Mouse (Mus musculus) skeletal muscle tissue, postnatal 0 days (tissue): ENCODE data around the gene Chst11. TPM values are rescaled to one million over a fixed set of nuclear protein-coding genes. Genes with fewer than 3 reads are reported as not detected.

Source experiments
- polyA plus RNA-seq: library from polyadenylated mRNA; unstranded; fragments of >200 nt; fragmentation: Nextera tagmentation; extraction: Ambion mirVana; gene quantifications from 2 replicates; pipeline ENCODE4 v1.2.1, GENCODE M21; 2015

The Chst11 gene
- 0.48 and 0.55 TPM in 2 replicates for polyA plus RNA-seq

DNA sequence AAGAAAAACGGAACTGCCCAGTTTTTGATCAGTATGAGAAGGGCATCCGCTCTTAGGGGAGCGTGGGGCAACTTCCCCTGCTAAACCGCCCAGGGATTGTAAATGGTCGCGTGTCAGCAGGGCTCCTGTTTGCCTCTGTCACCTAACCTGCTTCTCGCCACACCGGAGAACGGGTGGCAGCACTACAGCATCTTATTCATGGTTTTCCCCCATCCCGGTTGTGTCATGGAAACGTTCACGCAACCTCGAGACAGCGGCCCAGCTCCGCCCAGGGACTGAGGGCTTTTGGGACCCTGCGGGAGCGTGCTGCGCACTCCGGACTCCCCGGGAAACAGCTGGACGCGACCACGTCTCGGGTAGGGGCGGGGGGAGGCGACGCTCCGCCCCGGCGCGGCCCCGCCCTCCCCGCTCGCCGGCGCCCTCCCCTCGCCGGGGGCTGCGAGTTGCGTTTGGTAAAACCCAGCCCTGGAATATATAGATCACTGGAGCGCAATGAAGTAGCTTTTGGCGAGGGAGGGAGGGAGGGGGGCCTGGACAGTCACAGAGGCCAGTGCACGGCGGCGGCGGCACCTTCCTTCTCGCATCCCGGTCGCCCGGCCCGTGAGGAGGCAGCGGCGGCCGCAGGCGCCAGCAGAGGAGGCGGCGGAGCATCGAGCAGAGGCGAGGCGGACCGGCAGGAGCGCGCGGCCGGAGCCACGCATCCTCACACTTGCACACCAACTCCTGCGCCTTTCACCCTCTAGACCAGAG is at the start of gene Chst11:
Gene Chst11 (plus strand): TSS at position 549 of the 750 bp plus-strand sequence.

Other genes with a start within 250 kb of the Chst11 start
- gene Nfyb, start 221.4 kb upstream of the Chst11 start, polyA plus RNA-seq = 15.2 and 19.5 TPM in 2 replicates
- 21.3 and 26.2 TPM in 2 replicates for gene Txnrd1, start 151.5 kb upstream of the Chst11 start, polyA plus RNA-seq
- gene Eid3, start 118.9 kb upstream of the Chst11 start, polyA plus RNA-seq = 0.10 TPM in 1 of 2 replicates, not detected in the other